Mouse (Mus musculus): Measurements from ENCODE around the gene Dok7.

DNA sequence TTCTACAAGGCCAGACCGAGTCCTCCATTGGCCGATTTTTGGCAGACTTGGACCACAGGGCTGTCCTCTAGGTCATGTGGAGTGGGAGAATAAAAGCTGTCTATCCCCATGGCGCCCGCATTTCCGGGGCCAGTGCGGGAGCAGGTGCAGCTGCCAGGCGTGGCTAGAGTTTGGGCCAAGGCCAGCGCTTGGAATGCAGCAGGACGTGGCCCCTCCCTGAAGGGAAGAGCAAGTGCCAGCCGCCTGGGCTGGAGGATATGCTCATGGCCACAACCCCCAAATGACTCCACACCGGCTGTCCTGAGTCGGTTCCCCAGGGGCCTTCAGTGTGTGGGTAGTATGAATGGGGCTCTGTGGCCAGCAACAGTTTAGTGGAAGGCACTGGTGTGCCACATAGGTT, 1.5 kb upstream of the Dok7 start:
- TF ChIP-seq CTCF (IDR thresholded peaks at IDR 0.05; ENCODE audit: insufficient read depth, low read depth, low read length) = no peak
- TF ChIP-seq POLR2A (IDR thresholded peaks at IDR 0.05; ENCODE audit: insufficient read depth, low read depth, low read length) = no peak
